Comparison of ENCODE assay signal across 8 mouse cellular contexts in genomic region chr2:100948632-100949031, GRCm38 (mm10).
DNase-seq lines count a peak whose midpoint lies in the region; ATAC-seq and TF ChIP-seq lines count a peak whose summit lies in the region.
"Not testable (repeated sequence)": the region's sequence is repeated elsewhere in the genome, so short reads cannot be mapped to it uniquely, and the experiment has no call there.

No protein-coding gene starts in this region.

- ATAC-seq in hindbrain, postnatal 0 days; midbrain, postnatal 0 days (ENCODE audit: low FRiP score): not testable (repeated sequence)

- dilution Hi-C loops in CH12.LX (cut with MboI; ENCODE audit: extremely low pct_ligation_motif_present, extremely low pct_unique_long_range_greater_than_20kb, low sequenced_read_pairs): not testable (repeated sequence)

- H3K9ac ChIP-seq in CH12.LX (ENCODE audit: insufficient read depth, low read depth); hindbrain, postnatal 0 days (replicated peaks; ENCODE audit: low read length); midbrain, postnatal 0 days (replicated peaks; ENCODE audit: low read length, poor library complexity, severe bottlenecking): not testable (repeated sequence)

- H3K27me3 ChIP-seq in CH12.LX (replicated peaks); embryonic facial prominence, embryonic 10.5 days (replicated peaks; ENCODE audit: low read depth, poor library complexity, severe bottlenecking); hindbrain, postnatal 0 days (ENCODE audit: insufficient read depth, low read length); midbrain, postnatal 0 days (ENCODE audit: insufficient read depth, low read length): not testable (repeated sequence)

- not testable (repeated sequence) for H3K4me1 ChIP-seq in CH12.LX (ENCODE audit: control insufficient read depth in 1 of 2, insufficient read depth in 2 of 2); embryonic facial prominence, embryonic 10.5 days; hindbrain, postnatal 0 days (ENCODE audit: insufficient read depth, low read length); midbrain, postnatal 0 days (ENCODE audit: insufficient read depth, low read length)

- H3K4me2 ChIP-seq in CH12.LX (ENCODE audit: insufficient read depth, low read depth, poor library complexity, severe bottlenecking); hindbrain, postnatal 0 days (ENCODE audit: low read depth, low read length); midbrain, postnatal 0 days (ENCODE audit: low read depth, low read length, poor library complexity, severe bottlenecking): not testable (repeated sequence)

- H3K36me3 ChIP-seq in CH12.LX (replicated peaks in 1 of 2; ENCODE audit: control insufficient read depth in 1 of 2, insufficient read depth in 1 of 2, low read length in 1 of 2); embryonic facial prominence, embryonic 10.5 days (replicated peaks); hindbrain, postnatal 0 days (ENCODE audit: insufficient read depth, low read length); midbrain, postnatal 0 days (ENCODE audit: insufficient read depth, low read length): not testable (repeated sequence)

- H3K79me2 ChIP-seq in CH12.LX (replicated peaks; ENCODE audit: control insufficient read depth, extremely low read depth, insufficient read depth, poor library complexity, severe bottlenecking): not testable (repeated sequence)

- not testable (repeated sequence) for TF ChIP-seq EP300 in CH12.LX (IDR thresholded peaks at IDR 0.05; ENCODE audit: low read length)

- H3K4me3 ChIP-seq in CH12.LX (replicated peaks in 1 of 3; ENCODE audit: low read depth in 2 of 3, low read length in 2 of 3, poor library complexity in 1 of 3); embryonic facial prominence, embryonic 10.5 days; hindbrain, postnatal 0 days (ENCODE audit: low read length); midbrain, postnatal 0 days (ENCODE audit: low read depth, low read length): not testable (repeated sequence)

- peak in 1 of 2 experiments; percentile 41; a peak in 2 of 4 replicates for TF ChIP-seq CTCF in CH12.LX (conservative IDR thresholded peaks at IDR 0.05 in 1 of 2, IDR thresholded peaks at IDR 0.05 in 1 of 2; ENCODE audit: low read depth in 2 of 2, low read length in 2 of 2)
- TF ChIP-seq CTCF in hindbrain, postnatal 0 days (IDR thresholded peaks at IDR 0.05; ENCODE audit: low read depth): peak; percentile 57
- peak; percentile 38 for TF ChIP-seq CTCF in midbrain, postnatal 0 days (IDR thresholded peaks at IDR 0.05)

- not testable (repeated sequence) for H3K27ac ChIP-seq in CH12.LX (ENCODE audit: insufficient read depth, low read depth); embryonic facial prominence, embryonic 10.5 days (replicated peaks); hindbrain, postnatal 0 days; midbrain, postnatal 0 days (ENCODE audit: low read depth, low read length)

- not testable (repeated sequence) for TF ChIP-seq POLR2A in CH12.LX (IDR thresholded peaks at IDR 0.05; ENCODE audit: low read depth, low read length)

- TF ChIP-seq RAD21 in CH12.LX (IDR thresholded peaks at IDR 0.05; ENCODE audit: low read depth, low read length): peak; percentile 27

- WGBS in embryonic facial prominence, embryonic 10.5 days: 40% methylated on average over 3 of the region's 3 CpGs
- 43% methylated on average over 3 of the region's 3 CpGs for WGBS in hindbrain, postnatal 0 days
- 45% methylated on average over 3 of the region's 3 CpGs for WGBS in midbrain, postnatal 0 days

- DNase-seq in CH12.LX (ENCODE audit: extremely low read depth) (peak; percentile 24), ZHBTc4 (ENCODE audit: low read depth, low spot score) (peak; percentile 30), liver (peak; percentile 3)
- DNase-seq in cerebellum, postnatal 14 days: peak; percentile 11 to 18
- DNase-seq in embryonic facial prominence, embryonic 10.5 days (ENCODE audit: low spot score): peak; percentile 20
- not testable (repeated sequence) for DNase-seq in hindbrain, postnatal 0 days (ENCODE audit: low spot score); midbrain, postnatal 0 days (ENCODE audit: low spot score)
- DNase-seq in kidney, postnatal 4 days: peak; percentile 8 to 10

- in situ Hi-C loops in CH12.LX (cut with MboI; ENCODE audit: low pct_ligation_motif_present, low pct_unique_long_range_greater_than_20kb, low sequenced_read_pairs): not testable (repeated sequence)

- not testable (repeated sequence) for H3K9me3 ChIP-seq in CH12.LX (replicated peaks; ENCODE audit: low read length); embryonic facial prominence, embryonic 10.5 days; hindbrain, postnatal 0 days (ENCODE audit: low read length); midbrain, postnatal 0 days (ENCODE audit: low read length)
